Mouse (Mus musculus) midbrain, embryonic 13.5 days (tissue): ENCODE results near the gene Muc4. TPM values are rescaled to one million over a fixed set of nuclear protein-coding genes. Genes with fewer than 3 reads are reported as not detected.
A peak's percentile ranks its signal among the peaks of the same experiment; 100 is the strongest.

ENCODE experiments used
- ATAC-seq: fragments of 200-750 bp; cut with Nextera tagmentation; 2 replicates; pipeline ENCODE4 v1.8.0; 2017; ENCODE audit warnings: mild to moderate bottlenecking, moderate TSS enrichment, moderate library complexity
- H3K27ac ChIP-seq: fragments of 300-500 bp; sonication (generic); 2 replicates; pipeline ENCODE4 v1.5.1; 2015; ENCODE audit warnings: inconsistent platforms, mild to moderate bottlenecking, moderate library complexity
- H3K27me3 ChIP-seq: fragments of 300-500 bp; sonication (generic); 2 replicates; pipeline ENCODE4 v1.6.1; 2015; ENCODE audit warnings: mild to moderate bottlenecking, inconsistent platforms
- H3K36me3 ChIP-seq: fragments of 300-500 bp; sonication (generic); 2 replicates; pipeline ENCODE4 v1.6.1; 2015; ENCODE audit warnings: mild to moderate bottlenecking, inconsistent platforms
- H3K4me1 ChIP-seq: fragments of 300-500 bp; sonication (generic); replicated peaks from 2 replicates; pipeline ENCODE4 v1.6.1; 2015; ENCODE audit warnings: inconsistent platforms
- H3K4me2 ChIP-seq: fragments of 300-500 bp; sonication (generic); replicated peaks from 2 replicates; pipeline ENCODE4 v1.6.1; 2015; ENCODE audit warnings: moderate library complexity, mild to moderate bottlenecking, inconsistent platforms
- H3K4me3 ChIP-seq: fragments of 300-500 bp; sonication (generic); replicated peaks from 2 replicates; pipeline ENCODE4 v1.5.1; 2015; ENCODE audit warnings: mild to moderate bottlenecking, inconsistent platforms
- H3K9ac ChIP-seq: fragments of 300-500 bp; sonication (generic); replicated peaks from 2 replicates; pipeline ENCODE4 v1.6.1; 2015; ENCODE audit warnings: mild to moderate bottlenecking, inconsistent platforms
- H3K9me3 ChIP-seq: fragments of 300-500 bp; sonication (generic); 2 replicates; pipeline ENCODE4 v1.6.1; 2016; ENCODE audit warnings: mild to moderate bottlenecking, inconsistent platforms
- WGBS: fragments of 180-500 bp; shearing (Covaris S2); methylation state at CpG from one replicate; pipeline ENCODE4 v1.1.7; 2015; 5-methylcytosine and 5-hydroxymethylcytosine counted together
- polyA plus RNA-seq: library from polyadenylated mRNA; unstranded; fragments of >200 nt; fragmentation: Nextera tagmentation; extraction: Ambion mirVana; gene quantifications from 2 replicates; pipeline ENCODE4 v1.2.1, GENCODE M21; 2015

The Muc4 gene
- not detected in 2 replicates for polyA plus RNA-seq

DNA sequence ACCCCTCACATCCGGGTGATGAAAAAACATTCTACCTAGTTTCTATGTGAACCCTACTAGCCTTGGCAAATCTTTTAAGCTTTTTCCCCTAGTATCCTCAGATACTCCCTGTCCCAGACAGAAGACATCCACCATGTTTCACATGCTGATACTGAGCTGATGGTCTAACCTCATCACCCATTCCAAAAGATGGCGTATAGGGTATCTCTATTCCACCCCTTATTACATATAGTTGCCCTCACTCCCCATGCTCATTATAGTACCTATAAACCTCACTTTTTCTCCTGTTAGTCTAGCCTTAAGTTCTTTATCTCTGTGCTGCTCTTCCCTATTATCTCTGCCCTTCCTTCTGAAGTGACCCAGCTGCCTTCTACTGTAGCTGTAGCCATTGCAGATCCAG is at the start of gene Muc4:
Muc4 (plus strand) TSS at position 301 of the 400 bp plus-strand sequence.
- no peak for ATAC-seq

DNA sequence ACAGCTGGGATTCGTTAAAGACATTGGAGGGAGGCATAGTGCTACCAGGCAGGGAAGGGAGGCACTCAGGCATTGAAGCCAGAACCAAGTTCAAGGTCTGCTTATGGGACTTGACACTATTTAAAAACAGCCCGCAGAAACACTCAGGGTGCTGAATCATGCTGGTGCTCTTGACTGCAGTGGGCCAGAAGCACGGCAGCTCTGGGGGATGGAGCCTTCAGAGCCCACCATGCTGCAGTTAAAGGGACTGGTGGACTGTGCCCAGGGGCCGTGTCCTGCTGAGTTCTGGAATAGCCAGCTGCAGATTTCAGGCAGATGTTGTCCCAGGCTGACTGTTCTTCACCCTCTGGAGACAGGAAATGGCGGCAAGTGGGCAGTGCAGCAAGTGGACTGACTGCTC is 49.7 kb upstream of the Muc4 start:
- ATAC-seq = no peak

More for the DNA sequence above, at the start of gene Muc4:
- H3K27ac ChIP-seq = no peak within 1 kb of the TSS
- no peak within 1 kb of the TSS for H3K9ac ChIP-seq
- H3K4me3 ChIP-seq = no peak within 1 kb of the TSS
- H3K4me1 ChIP-seq = no peaks in the 10 kb centered on the region
- no peaks in the 10 kb centered on the region for H3K36me3 ChIP-seq
- H3K27me3 ChIP-seq = no peaks in the 10 kb centered on the region
- 91% methylated on average over 2 of the region's 2 CpGs for WGBS
- H3K4me2 ChIP-seq = no peak within 1 kb of the TSS
- H3K9me3 ChIP-seq = no peaks in the 10 kb centered on the region; the same call in 1 of the 2 replicates

DNA sequence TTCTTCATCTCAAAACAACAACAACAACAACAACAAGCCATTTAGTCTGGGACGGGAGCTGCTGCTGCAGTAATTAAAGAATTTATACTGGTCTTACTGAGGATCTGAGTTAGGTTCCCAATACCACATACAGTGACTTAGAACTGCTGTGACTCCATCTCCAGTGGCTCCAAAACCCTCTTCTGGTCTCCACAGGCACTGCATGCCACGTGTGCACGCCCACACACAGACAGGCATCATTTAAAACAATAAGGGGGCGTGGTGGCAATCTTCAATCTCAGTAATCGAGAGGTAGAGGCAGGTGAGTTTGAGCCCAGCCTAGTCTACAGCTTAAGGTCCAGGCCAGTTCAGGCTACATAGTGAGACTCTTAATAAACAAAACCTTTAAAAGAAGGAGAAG is 48.5 kb upstream of the Muc4 start:
- no peak for ATAC-seq
- H3K4me3 ChIP-seq = no peak overlapping the region
- no peaks in the 10 kb centered on the region for H3K27me3 ChIP-seq
- H3K4me2 ChIP-seq = no peak overlapping the region
- H3K36me3 ChIP-seq = peaks cover 8% of the 10 kb centered on the region
- WGBS = 84% methylated on average over 5 of the region's 5 CpGs
- no peaks in the 10 kb centered on the region for H3K9me3 ChIP-seq
- no peaks in the 10 kb centered on the region for H3K4me1 ChIP-seq
- no peak overlapping the region for H3K27ac ChIP-seq
- H3K9ac ChIP-seq = no peak overlapping the region

More for the DNA sequence above, 49.7 kb upstream of the Muc4 start:
- H3K27me3 ChIP-seq = no peaks in the 10 kb centered on the region
- H3K4me3 ChIP-seq = no peak overlapping the region
- no peaks in the 10 kb centered on the region for H3K4me1 ChIP-seq
- 84% methylated on average over 5 of the region's 5 CpGs for WGBS
- H3K9me3 ChIP-seq = no peaks in the 10 kb centered on the region
- H3K9ac ChIP-seq = no peak overlapping the region
- H3K4me2 ChIP-seq = no peak overlapping the region
- peaks cover 15% of the 10 kb centered on the region for H3K36me3 ChIP-seq
- no peak overlapping the region for H3K27ac ChIP-seq

GRCm38 (mm10) chr16:32688770-32689169 is 46.9 kb upstream of the Muc4 start:
- WGBS = 72% methylated on average over 4 of the region's 4 CpGs
- no peak overlapping the region for H3K4me3 ChIP-seq
- no peaks in the 10 kb centered on the region for H3K36me3 ChIP-seq
- no peaks in the 10 kb centered on the region for H3K4me1 ChIP-seq
- H3K27me3 ChIP-seq = no peaks in the 10 kb centered on the region
- H3K27ac ChIP-seq = no peak overlapping the region
- H3K9ac ChIP-seq = no peak overlapping the region
- H3K9me3 ChIP-seq = no peaks in the 10 kb centered on the region
- H3K4me2 ChIP-seq = no peak overlapping the region
- no peak for ATAC-seq

DNA sequence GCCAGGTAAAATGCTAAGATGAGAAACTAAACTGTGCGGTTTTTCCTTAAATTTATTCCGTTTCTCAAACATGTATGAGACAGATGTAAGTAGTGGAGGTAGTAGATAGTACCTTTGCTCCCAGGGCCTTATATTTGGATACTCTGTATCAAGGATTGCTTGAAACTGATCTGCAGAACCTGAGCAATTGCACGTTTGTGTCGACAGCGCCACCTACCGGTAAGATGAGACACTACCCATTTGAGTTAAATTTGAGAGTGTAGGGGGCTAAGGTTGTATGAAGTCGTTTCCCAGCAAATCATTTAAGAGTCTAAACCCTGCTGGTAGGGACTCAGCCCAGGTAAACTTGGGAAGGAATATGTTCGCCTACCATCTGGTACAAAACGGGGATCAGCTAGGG is 46.2 kb upstream of the Muc4 start:
- no peaks in the 10 kb centered on the region for H3K9me3 ChIP-seq
- no peaks in the 10 kb centered on the region for H3K4me1 ChIP-seq
- H3K4me3 ChIP-seq = no peak overlapping the region
- ATAC-seq = peak; percentile 55; the same call in 1 of the 2 replicates
- H3K9ac ChIP-seq = no peak overlapping the region
- H3K4me2 ChIP-seq = no peak overlapping the region
- H3K27me3 ChIP-seq = no peaks in the 10 kb centered on the region
- 5% methylated on average over 9 of the region's 9 CpGs for WGBS
- no peak overlapping the region for H3K27ac ChIP-seq
- H3K36me3 ChIP-seq = no peaks in the 10 kb centered on the region

GRCm38 (mm10) chr16:32696841-32697464 is 38.7 kb upstream of the Muc4 start:
- WGBS = 47% methylated on average over 7 of the region's 7 CpGs
- H3K36me3 ChIP-seq = no peaks in the 10 kb centered on the region
- H3K4me1 ChIP-seq = no peaks in the 10 kb centered on the region
- H3K9me3 ChIP-seq = no peaks in the 10 kb centered on the region
- no peaks in the 10 kb centered on the region for H3K27me3 ChIP-seq
- H3K4me2 ChIP-seq = no peak overlapping the region
- H3K4me3 ChIP-seq = no peak overlapping the region
- H3K9ac ChIP-seq = no peak overlapping the region
- ATAC-seq = no peak
- no peak overlapping the region for H3K27ac ChIP-seq

DNA sequence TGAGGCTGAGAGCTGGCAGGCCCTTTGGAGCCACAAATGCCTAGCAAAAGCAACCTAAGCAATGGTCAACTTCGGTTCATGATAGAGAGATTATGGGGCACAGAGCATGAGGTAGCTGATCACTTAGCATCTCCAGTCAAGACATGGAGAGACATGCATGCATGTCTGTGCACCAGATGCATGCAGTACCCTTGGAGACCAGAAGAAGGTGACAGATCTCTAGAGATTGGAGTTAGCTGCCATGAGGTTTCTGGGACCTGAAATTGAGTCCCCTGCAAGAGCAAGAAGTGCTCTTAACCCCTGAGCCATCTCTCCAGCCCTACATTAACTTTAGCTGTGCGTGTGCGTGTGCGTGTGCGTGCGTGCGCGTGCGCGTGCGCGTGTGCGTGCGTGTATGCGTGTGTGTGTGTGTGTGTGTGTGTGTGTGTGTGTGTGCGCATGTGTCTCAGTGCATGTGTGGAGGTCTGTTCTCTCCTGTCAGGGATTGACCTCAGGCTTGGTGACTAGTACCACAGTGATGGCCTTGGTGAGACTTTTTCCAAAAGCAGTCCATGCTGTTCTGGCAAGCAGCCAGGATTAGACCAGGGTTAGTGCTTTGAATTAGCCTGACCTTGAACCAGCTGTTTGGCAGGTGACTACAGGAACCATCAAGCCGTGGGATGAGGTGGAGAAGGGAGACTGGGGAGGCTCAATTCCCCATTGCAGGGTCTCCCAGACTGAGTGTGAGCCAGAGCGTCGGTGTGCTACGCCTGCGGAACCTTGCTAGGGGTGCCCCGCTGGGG is 37.8 kb upstream of the Muc4 start:
- Histone ChIP-seq H3K4me2 (no peak overlapping the region), H3K36me3 (no peaks in the 10 kb centered on the region), H3K27ac (no peak overlapping the region), H3K27me3 (no peaks in the 10 kb centered on the region), H3K4me1 (no peaks in the 10 kb centered on the region), H3K4me3 (no peak overlapping the region), H3K9me3 (no peaks in the 10 kb centered on the region), H3K9ac (no peak overlapping the region)
- ATAC-seq = no peak
- WGBS = 87% methylated on average over 22 of the region's 22 CpGs

- H3K4me1 ChIP-seq = no peaks in the 10 kb centered on the region
- 34% methylated on average over 6 of the region's 7 CpGs for WGBS
Observed at GRCm38 (mm10) chr16:32698550-32698949, 37.1 kb upstream of the Muc4 start.

GRCm38 (mm10) chr16:32703312-32703912 is 32.3 kb upstream of the Muc4 start:
- ATAC-seq = no peak
- Histone ChIP-seq H3K36me3 (no peaks in the 10 kb centered on the region), H3K4me3 (no peak overlapping the region), H3K9me3 (no peaks in the 10 kb centered on the region), H3K4me2 (no peak overlapping the region), H3K27me3 (no peaks in the 10 kb centered on the region), H3K27ac (no peak overlapping the region), H3K4me1 (no peaks in the 10 kb centered on the region), H3K9ac (no peak overlapping the region)
- 74% methylated on average over 9 of the region's 9 CpGs for WGBS

More at GRCm38 (mm10) chr16:32698550-32698949, 37.1 kb upstream of the Muc4 start:
- Histone ChIP-seq H3K9ac (no peak overlapping the region), H3K27ac (no peak overlapping the region), H3K4me2 (no peak overlapping the region), H3K27me3 (no peaks in the 10 kb centered on the region), H3K9me3 (no peaks in the 10 kb centered on the region), H3K36me3 (no peaks in the 10 kb centered on the region), H3K4me3 (no peak overlapping the region)
- ATAC-seq = no peak

DNA sequence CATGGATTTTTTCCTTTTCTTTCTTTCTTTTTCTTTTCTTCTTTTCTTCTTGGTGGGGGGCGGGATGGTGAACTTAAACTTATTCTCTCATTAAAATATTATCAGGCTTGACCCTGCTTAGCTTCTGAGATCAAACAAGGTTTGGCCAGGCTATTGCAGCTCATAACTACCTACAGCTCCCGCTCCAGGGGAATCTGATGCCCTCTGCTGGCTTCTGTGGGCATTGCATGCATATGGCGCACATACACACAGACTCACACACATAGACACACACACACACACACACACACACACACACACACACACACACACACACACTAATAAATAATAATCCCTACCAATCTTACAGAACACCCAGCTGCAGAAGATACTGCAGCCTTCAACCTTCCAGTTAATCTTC is 30.1 kb upstream of the Muc4 start:
- no peak overlapping the region for H3K27ac ChIP-seq
- H3K36me3 ChIP-seq = no peaks in the 10 kb centered on the region
- no peak overlapping the region for H3K4me3 ChIP-seq
- ATAC-seq = no peak
- no peak overlapping the region for H3K9ac ChIP-seq
- H3K9me3 ChIP-seq = no peaks in the 10 kb centered on the region
- WGBS = 97% methylated on average over 3 of the region's 3 CpGs
- H3K4me2 ChIP-seq = no peak overlapping the region
- no peaks in the 10 kb centered on the region for H3K4me1 ChIP-seq
- H3K27me3 ChIP-seq = no peaks in the 10 kb centered on the region

DNA sequence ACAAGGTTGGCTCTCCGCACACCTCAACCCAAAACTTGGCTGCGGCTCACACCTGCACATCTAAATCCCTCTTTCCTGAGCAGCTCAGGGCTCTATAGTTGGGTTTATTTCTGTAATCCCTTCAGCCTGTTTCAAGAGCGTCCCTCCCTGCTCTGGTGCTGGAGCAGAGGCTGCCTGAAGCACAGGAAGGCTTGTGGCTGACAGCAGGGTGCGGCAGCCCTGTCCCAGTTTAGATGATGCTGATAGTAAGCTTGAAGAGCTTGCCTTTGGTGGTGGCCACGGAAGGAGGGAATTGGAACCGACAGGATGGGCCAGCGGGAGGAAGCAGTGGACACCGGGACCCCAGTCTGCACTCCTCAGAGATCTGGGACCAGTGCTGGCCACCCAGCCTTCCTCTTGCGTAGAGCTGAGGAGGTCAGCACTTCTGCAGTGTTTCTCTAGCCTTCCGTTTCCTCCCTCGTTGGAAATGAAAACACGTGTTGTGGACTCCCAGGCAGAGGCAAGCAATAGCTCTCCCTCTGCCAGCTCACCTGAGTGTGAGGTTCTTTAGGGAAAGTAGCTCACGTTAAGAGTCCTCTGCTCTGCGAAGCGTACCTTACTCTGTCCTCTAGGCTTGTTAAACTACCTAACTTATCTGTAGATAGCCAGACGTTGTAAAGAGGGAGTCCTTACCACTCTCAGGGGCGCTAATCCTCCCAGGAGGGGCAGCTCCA is 28.4 kb upstream of the Muc4 start:
- ATAC-seq = no peak

More for the DNA sequence above, 28.4 kb upstream of the Muc4 start:
- Histone ChIP-seq H3K4me2 (no peak overlapping the region), H3K36me3 (no peaks in the 10 kb centered on the region), H3K9me3 (no peaks in the 10 kb centered on the region), H3K27ac (no peak overlapping the region), H3K4me3 (no peak overlapping the region), H3K4me1 (no peaks in the 10 kb centered on the region), H3K27me3 (no peaks in the 10 kb centered on the region), H3K9ac (no peak overlapping the region)
- 72% methylated on average over 17 of the region's 17 CpGs for WGBS
